Mouse (Mus musculus) hindbrain, embryonic 13.5 days (tissue): Measurements from ENCODE around the gene Tspan32. TPM values are rescaled to one million over a fixed set of nuclear protein-coding genes. Genes with fewer than 3 reads are reported as not detected.

Experiments used
- ATAC-seq: fragments of 200-750 bp; cut with Nextera tagmentation; 2 replicates; pipeline ENCODE4 v1.8.0; 2017; ENCODE audit warnings: moderate TSS enrichment; ENCODE audit not compliant: low FRiP score
- H3K27ac ChIP-seq: fragments of 300-500 bp; sonication (generic); 2 replicates; pipeline ENCODE4 v1.5.1; 2015; ENCODE audit warnings: inconsistent platforms, mild to moderate bottlenecking, moderate library complexity
- H3K27me3 ChIP-seq: fragments of 300-500 bp; sonication (generic); 2 replicates; pipeline ENCODE4 v1.6.1; 2015; ENCODE audit warnings: mild to moderate bottlenecking, inconsistent platforms
- H3K36me3 ChIP-seq: fragments of 300-500 bp; sonication (generic); 2 replicates; pipeline ENCODE4 v1.6.1; 2015; ENCODE audit warnings: mild to moderate bottlenecking, inconsistent platforms
- H3K4me1 ChIP-seq: fragments of 300-500 bp; sonication (generic); replicated peaks from 2 replicates; pipeline ENCODE4 v1.6.1; 2015; ENCODE audit warnings: inconsistent platforms
- H3K4me2 ChIP-seq: fragments of 300-500 bp; sonication (generic); 2 replicates; pipeline ENCODE4 v1.6.1; 2015; ENCODE audit warnings: inconsistent platforms, mild to moderate bottlenecking, moderate library complexity
- H3K4me3 ChIP-seq: fragments of 300-500 bp; sonication (generic); 2 replicates; pipeline ENCODE4 v1.5.1; 2015; ENCODE audit warnings: mild to moderate bottlenecking, inconsistent platforms
- H3K9ac ChIP-seq: fragments of 300-500 bp; sonication (generic); 2 replicates; pipeline ENCODE4 v1.6.1; 2015; ENCODE audit warnings: mild to moderate bottlenecking, inconsistent platforms
- H3K9me3 ChIP-seq: fragments of 300-500 bp; sonication (generic); 2 replicates; pipeline ENCODE4 v1.6.1; 2016; ENCODE audit warnings: inconsistent platforms
- WGBS: fragments of 180-500 bp; shearing (Covaris S2); methylation state at CpG from one replicate; pipeline ENCODE4 v1.1.7; 2015; 5-methylcytosine and 5-hydroxymethylcytosine counted together
- polyA plus RNA-seq: library from polyadenylated mRNA; unstranded; fragments of >200 nt; fragmentation: Nextera tagmentation; extraction: Ambion mirVana; gene quantifications from 2 replicates; pipeline ENCODE4 v1.2.1, GENCODE M21; 2015

Tspan32 gene
- polyA plus RNA-seq, 1 experiment from 2014 or later: 1.2 TPM

- Histone ChIP-seq H3K27ac (no peak overlapping the region), H3K9ac (no peak overlapping the region), H3K4me3 (no peak overlapping the region), H3K4me1 (peaks cover 7% of the 10 kb centered on the region), H3K9me3 (no peaks in the 10 kb centered on the region), H3K27me3 (no peaks in the 10 kb centered on the region), H3K36me3 (peaks cover 7% of the 10 kb centered on the region), H3K4me2 (no peak overlapping the region)
- 74% methylated on average over 5 of the region's 5 CpGs for WGBS
- no peak for ATAC-seq
These were observed 16.7 kb downstream of the Tspan32 start for GRCm38 (mm10) chr7:143021356-143022164.

- no peaks in the 10 kb centered on the region for H3K9me3 ChIP-seq
- H3K27ac ChIP-seq: no peak overlapping the region
- H3K4me3 ChIP-seq: no peak overlapping the region
- H3K27me3 ChIP-seq: no peaks in the 10 kb centered on the region
- H3K36me3 ChIP-seq: peaks cover 7% of the 10 kb centered on the region
- ATAC-seq: no peak
- no peak overlapping the region for H3K4me2 ChIP-seq
- no peaks in the 10 kb centered on the region for H3K4me1 ChIP-seq
- no peak overlapping the region for H3K9ac ChIP-seq
- WGBS: 93% methylated on average over 2 of the region's 2 CpGs
These were observed 18.7 kb downstream of the Tspan32 start for GRCm38 (mm10) chr7:143023499-143023898.

DNA sequence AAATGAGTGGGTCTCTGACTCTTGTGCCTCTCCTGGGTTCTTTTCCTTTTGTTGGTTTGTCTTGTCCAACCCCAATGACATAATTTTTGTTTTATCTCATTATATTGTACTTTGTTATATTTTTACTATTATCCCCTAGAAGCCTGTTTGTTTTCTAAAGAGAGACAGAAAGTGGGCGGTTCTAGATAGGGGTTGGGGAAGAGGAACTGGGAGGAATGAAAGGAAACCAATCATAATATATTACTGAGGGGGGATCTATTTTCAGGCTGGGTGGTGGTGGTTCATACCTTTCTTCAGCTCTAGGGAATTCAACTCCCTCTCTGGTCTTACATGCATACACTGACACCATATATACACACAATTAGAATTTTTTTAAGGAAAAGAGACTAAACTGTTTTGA, 19.4 kb downstream of the Tspan32 start:
- Histone ChIP-seq H3K4me3 (no peak overlapping the region), H3K9me3 (no peaks in the 10 kb centered on the region), H3K4me1 (no peaks in the 10 kb centered on the region), H3K36me3 (peaks cover 7% of the 10 kb centered on the region), H3K4me2 (no peak overlapping the region), H3K27me3 (no peaks in the 10 kb centered on the region), H3K9ac (no peak overlapping the region), H3K27ac (no peak overlapping the region)
- 96% methylated on average over 1 of the region's 1 CpGs for WGBS
- ATAC-seq: no peak

GRCm38 (mm10) chr7:143025496-143025895, 20.6 kb downstream of the Tspan32 start:
- Histone ChIP-seq H3K27ac (no peak overlapping the region), H3K27me3 (no peaks in the 10 kb centered on the region), H3K9ac (no peak overlapping the region), H3K36me3 (peaks cover 7% of the 10 kb centered on the region), H3K4me1 (no peaks in the 10 kb centered on the region), H3K9me3 (no peaks in the 10 kb centered on the region), H3K4me3 (no peak overlapping the region), H3K4me2 (no peak overlapping the region)
- ATAC-seq: no peak
- 93% methylated on average over 3 of the region's 3 CpGs for WGBS

DNA sequence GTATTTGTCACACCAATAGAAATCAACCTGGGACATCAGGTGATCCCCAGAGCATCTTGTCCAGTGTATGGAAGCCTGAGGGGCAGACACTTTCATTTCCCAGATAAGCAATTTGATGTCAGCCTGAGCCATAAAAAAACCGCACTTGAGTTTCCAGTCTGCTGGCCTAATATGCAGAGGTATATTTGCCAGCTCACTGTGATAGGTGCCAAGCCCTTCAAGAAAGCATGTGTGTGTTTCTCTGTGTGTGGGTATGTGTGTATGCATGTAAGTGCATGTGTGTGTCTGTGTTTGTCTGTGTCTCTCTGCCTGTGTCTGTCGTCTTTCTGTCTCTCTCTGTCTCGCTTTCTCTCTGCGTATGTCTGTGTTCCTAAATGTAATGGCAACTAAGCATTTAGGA, 22.4 kb downstream of the Tspan32 start:
- H3K4me2 ChIP-seq: no peak overlapping the region
- ATAC-seq: no peak
- WGBS: 83% methylated on average over 4 of the region's 4 CpGs

DNA sequence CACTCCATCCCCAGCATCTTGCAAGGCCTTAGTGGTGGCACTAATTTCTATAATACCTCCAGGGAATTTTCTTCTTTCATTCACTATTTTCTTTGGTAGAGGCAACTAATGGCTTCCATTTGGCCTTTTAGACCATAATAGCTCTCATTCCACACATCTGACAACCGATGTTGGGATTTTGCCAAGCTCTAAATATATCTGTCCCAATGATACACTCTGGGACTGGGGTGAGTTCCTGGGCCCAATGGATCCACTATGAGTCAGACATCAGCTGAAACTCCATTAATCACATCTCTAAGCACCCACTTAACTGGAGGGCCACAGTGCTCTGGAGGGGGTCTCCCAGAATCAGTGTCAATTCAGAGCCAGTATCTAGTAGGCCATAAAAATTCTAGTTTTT, 27.0 kb downstream of the Tspan32 start:
- no peak for ATAC-seq
- peaks cover 23% of the 10 kb centered on the region for H3K36me3 ChIP-seq
- no peak overlapping the region for H3K27ac ChIP-seq
- H3K4me1 ChIP-seq: no peaks in the 10 kb centered on the region
- H3K4me3 ChIP-seq: no peak overlapping the region
- WGBS: 98% methylated on average over 1 of the region's 1 CpGs
- H3K9ac ChIP-seq: no peak overlapping the region
- no peaks in the 10 kb centered on the region for H3K9me3 ChIP-seq
- no peak overlapping the region for H3K4me2 ChIP-seq
- H3K27me3 ChIP-seq: no peaks in the 10 kb centered on the region

More for the DNA sequence above, 22.4 kb downstream of the Tspan32 start:
- Histone ChIP-seq H3K27me3 (no peaks in the 10 kb centered on the region), H3K9ac (no peak overlapping the region; the same call in 1 of the 2 replicates), H3K9me3 (no peaks in the 10 kb centered on the region), H3K27ac (no peak overlapping the region), H3K4me3 (no peak overlapping the region), H3K36me3 (peaks cover 15% of the 10 kb centered on the region), H3K4me1 (no peaks in the 10 kb centered on the region)

- Histone ChIP-seq H3K4me3 (no peak overlapping the region), H3K4me2 (no peak overlapping the region), H3K9ac (no peak overlapping the region), H3K27me3 (no peaks in the 10 kb centered on the region), H3K27ac (no peak overlapping the region), H3K36me3 (peaks cover 29% of the 10 kb centered on the region), H3K9me3 (no peaks in the 10 kb centered on the region), H3K4me1 (no peaks in the 10 kb centered on the region)
- WGBS: 89% methylated on average over 4 of the region's 4 CpGs
- ATAC-seq: no peak
These were observed 28.7 kb downstream of the Tspan32 start for GRCm38 (mm10) chr7:143033581-143033980.

GRCm38 (mm10) chr7:143034112-143034511, 29.3 kb downstream of the Tspan32 start:
- no peak for ATAC-seq
- 97% methylated on average over 2 of the region's 2 CpGs for WGBS

DNA sequence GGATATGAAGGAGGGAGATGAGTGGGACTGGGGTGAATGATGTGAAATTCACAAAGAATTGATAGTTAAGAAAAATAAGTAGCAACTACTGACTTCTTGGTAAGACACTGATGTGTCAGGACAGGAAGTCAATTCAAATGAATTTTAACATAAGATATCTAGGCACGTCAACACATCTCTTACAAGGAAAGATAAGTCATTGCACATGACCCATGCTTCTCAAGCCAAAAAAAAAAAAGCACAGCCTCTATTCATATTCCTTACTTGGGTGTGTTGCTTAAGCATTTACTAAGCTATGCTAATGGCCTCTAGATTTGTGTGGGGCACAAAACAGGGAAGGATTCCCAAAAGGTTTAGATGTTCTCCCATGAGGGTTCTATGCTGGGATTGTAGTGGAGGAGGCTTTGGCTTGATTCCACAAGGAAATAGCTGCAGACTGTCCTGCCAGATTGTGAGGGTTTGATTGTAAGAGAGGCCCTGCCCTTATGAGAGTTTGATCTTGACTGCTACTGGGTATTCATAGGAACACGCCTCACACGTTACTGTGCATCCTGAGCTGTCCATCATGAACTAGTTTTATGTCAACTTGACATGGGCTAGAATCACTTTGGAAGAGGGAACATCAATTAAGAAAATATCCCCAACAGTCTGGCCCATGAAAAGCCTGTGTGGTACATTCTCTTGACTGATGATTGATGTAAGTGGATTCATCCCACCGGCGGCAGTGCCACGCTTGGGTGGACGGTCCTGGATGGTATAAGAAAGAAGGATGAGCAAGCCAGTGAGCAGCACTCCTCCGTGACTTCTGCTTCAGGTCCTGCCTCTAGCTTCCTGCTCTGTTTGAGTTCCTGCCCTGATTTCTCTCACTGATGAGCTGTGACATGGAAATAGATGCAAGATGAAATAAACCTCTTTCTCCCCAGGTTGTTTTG, 29.9 kb downstream of the Tspan32 start:
- Histone ChIP-seq H3K9me3 (no peaks in the 10 kb centered on the region), H3K4me3 (no peak overlapping the region), H3K36me3 (peaks cover 29% of the 10 kb centered on the region), H3K27me3 (no peaks in the 10 kb centered on the region), H3K27ac (no peak overlapping the region), H3K4me2 (no peak overlapping the region), H3K4me1 (no peaks in the 10 kb centered on the region), H3K9ac (no peak overlapping the region)
- WGBS: 91% methylated on average over 8 of the region's 8 CpGs
- ATAC-seq: no peak

More at GRCm38 (mm10) chr7:143034112-143034511, 29.3 kb downstream of the Tspan32 start:
- Histone ChIP-seq H3K9ac (no peak overlapping the region), H3K27ac (no peak overlapping the region), H3K4me3 (no peak overlapping the region), H3K4me1 (no peaks in the 10 kb centered on the region), H3K9me3 (no peaks in the 10 kb centered on the region), H3K36me3 (peaks cover 29% of the 10 kb centered on the region), H3K4me2 (no peak overlapping the region), H3K27me3 (no peaks in the 10 kb centered on the region)

DNA sequence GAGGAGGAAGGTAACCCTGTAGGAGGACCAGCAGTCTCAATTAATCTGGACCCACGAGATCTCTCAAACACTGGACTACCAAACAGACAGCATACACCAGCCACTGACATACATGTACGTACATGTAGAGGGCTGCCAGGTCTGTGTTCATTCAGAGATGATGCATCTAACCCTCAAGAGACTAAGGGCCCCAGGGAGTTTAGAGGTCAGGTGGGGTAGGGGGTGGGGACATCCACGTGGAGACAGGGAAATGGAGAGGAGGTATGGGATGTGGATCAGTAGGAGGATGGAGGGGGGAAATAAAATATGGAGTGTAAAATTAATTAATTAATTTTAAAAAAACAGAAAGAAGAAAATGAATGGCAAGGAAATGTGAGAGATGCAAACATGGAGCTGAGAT, 31.9 kb downstream of the Tspan32 start:
- no peaks in the 10 kb centered on the region for H3K9me3 ChIP-seq
- H3K4me3 ChIP-seq: no peak overlapping the region
- no peak overlapping the region for H3K9ac ChIP-seq
- no peak overlapping the region for H3K4me2 ChIP-seq
- H3K27ac ChIP-seq: no peak overlapping the region
- no peaks in the 10 kb centered on the region for H3K4me1 ChIP-seq
- WGBS: 86% methylated on average over 3 of the region's 3 CpGs
- peaks cover 22% of the 10 kb centered on the region for H3K36me3 ChIP-seq
- ATAC-seq: no peak
- H3K27me3 ChIP-seq: no peaks in the 10 kb centered on the region

DNA sequence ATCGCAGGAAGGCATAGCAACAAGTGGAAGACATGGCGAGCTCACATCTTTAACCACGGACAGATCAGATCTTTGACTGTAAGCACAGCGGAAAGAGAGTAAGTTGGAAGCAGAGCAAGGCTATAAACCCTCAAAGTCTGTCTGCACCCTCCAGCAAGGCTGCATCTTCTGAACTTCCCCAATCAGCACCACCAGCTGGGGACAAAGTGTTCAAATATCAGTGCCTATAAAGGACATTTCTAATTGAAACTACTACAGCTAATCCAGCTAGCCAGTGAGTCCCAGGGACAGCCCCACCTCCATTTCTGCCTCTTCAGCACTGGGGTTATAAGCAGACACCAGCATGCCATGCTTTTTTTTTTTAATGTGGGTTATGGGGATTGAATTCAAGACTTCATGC, 32.5 kb downstream of the Tspan32 start:
- Histone ChIP-seq H3K4me3 (no peak overlapping the region), H3K4me1 (no peaks in the 10 kb centered on the region), H3K27me3 (no peaks in the 10 kb centered on the region), H3K9me3 (no peaks in the 10 kb centered on the region), H3K27ac (no peak overlapping the region), H3K9ac (no peak overlapping the region), H3K36me3 (peaks cover 22% of the 10 kb centered on the region), H3K4me2 (no peak overlapping the region)
- WGBS: 94% methylated on average over 4 of the region's 4 CpGs
- ATAC-seq: no peak

GRCm38 (mm10) chr7:143038174-143038931, 33.5 kb downstream of the Tspan32 start:
- WGBS: 92% methylated on average over 3 of the region's 3 CpGs
- H3K27ac ChIP-seq: no peak overlapping the region
- no peaks in the 10 kb centered on the region for H3K4me1 ChIP-seq
- no peak overlapping the region for H3K4me3 ChIP-seq
- no peak for ATAC-seq
- H3K36me3 ChIP-seq: peaks cover 16% of the 10 kb centered on the region
- no peaks in the 10 kb centered on the region for H3K9me3 ChIP-seq
- H3K27me3 ChIP-seq: no peaks in the 10 kb centered on the region
- H3K9ac ChIP-seq: no peak overlapping the region
- no peak overlapping the region for H3K4me2 ChIP-seq
